Mouse (Mus musculus): ENCODE measurements at regions not wholly inside any gene's neighbourhood (a gene's known extent, or its start where the extent isn't known, plus 50 kb on each side); places are given as distances from the start of the nearest gene placed in this dataset.
A peak's percentile ranks its signal among the peaks of the same experiment; 100 is the strongest.

GRCm38 (mm10) chr6:147755750-147756523, 280.3 kb downstream of the Ccdc91 start:
- no peak for DNase-seq (ENCODE audit: low read depth, low spot score)

- DNase-seq (ENCODE audit: low read depth, low spot score): no peak
Observed at GRCm38 (mm10) chr6:147759485-147759884, 283.9 kb downstream of the Ccdc91 start.

- peak; percentile 63 for DNase-seq (ENCODE audit: low read depth, low spot score)
Observed at GRCm38 (mm10) chr6:147760113-147760512, 284.5 kb downstream of the Ccdc91 start.

GRCm38 (mm10) chr6:147765241-147765640, 281.8 kb upstream of the Far2 start:
- no peak for DNase-seq (ENCODE audit: low read depth, low spot score)

GRCm38 (mm10) chr6:147769180-147769579, 277.9 kb upstream of the Far2 start:
- no peak for DNase-seq (ENCODE audit: low read depth, low spot score)

- DNase-seq (ENCODE audit: low read depth, low spot score): peak; percentile 48
Observed at GRCm38 (mm10) chr6:147770034-147770433, 277.0 kb upstream of the Far2 start.

- peak; percentile 27 for DNase-seq (ENCODE audit: low read depth, low spot score)
Observed at GRCm38 (mm10) chr6:147771411-147771810, 275.6 kb upstream of the Far2 start.

- no peak for DNase-seq (ENCODE audit: low read depth, low spot score)
Observed at GRCm38 (mm10) chr6:147773904-147774303, 273.2 kb upstream of the Far2 start.

- no peak for DNase-seq (ENCODE audit: low read depth, low spot score)
Observed at GRCm38 (mm10) chr6:147774626-147775025, 272.4 kb upstream of the Far2 start.

GRCm38 (mm10) chr6:147779466-147779865, 267.6 kb upstream of the Far2 start:
- DNase-seq (ENCODE audit: low read depth, low spot score): no peak

GRCm38 (mm10) chr6:147784249-147784648, 262.8 kb upstream of the Far2 start:
- no peak for DNase-seq (ENCODE audit: low read depth, low spot score)

GRCm38 (mm10) chr6:147784854-147785253, 262.2 kb upstream of the Far2 start:
- DNase-seq (ENCODE audit: low read depth, low spot score): no peak

GRCm38 (mm10) chr6:147788095-147788494, 259.0 kb upstream of the Far2 start:
- DNase-seq (ENCODE audit: low read depth, low spot score): no peak

GRCm38 (mm10) chr6:147789112-147789511, 257.9 kb upstream of the Far2 start:
- no peak for DNase-seq (ENCODE audit: low read depth, low spot score)

- no peak for DNase-seq (ENCODE audit: low read depth, low spot score)
Observed at GRCm38 (mm10) chr6:147793811-147794210, 253.2 kb upstream of the Far2 start.

GRCm38 (mm10) chr6:147794351-147794750, 252.7 kb upstream of the Far2 start:
- peak; percentile 66 for DNase-seq (ENCODE audit: low read depth, low spot score)

- no peak for DNase-seq (ENCODE audit: low read depth, low spot score)
Observed at GRCm38 (mm10) chr6:147799009-147799727, 247.9 kb upstream of the Far2 start.

- peak; percentile 15 for DNase-seq (ENCODE audit: low read depth, low spot score)
Observed at GRCm38 (mm10) chr6:147799861-147800260, 247.2 kb upstream of the Far2 start.

GRCm38 (mm10) chr6:147800846-147801245, 246.2 kb upstream of the Far2 start:
- DNase-seq (ENCODE audit: low read depth, low spot score): no peak

GRCm38 (mm10) chr6:147803893-147804292, 243.2 kb upstream of the Far2 start:
- no peak for DNase-seq (ENCODE audit: low read depth, low spot score)

GRCm38 (mm10) chr6:147810710-147811109, 236.3 kb upstream of the Far2 start:
- DNase-seq (ENCODE audit: low read depth, low spot score): peak; percentile 82

GRCm38 (mm10) chr6:147816861-147817260, 230.2 kb upstream of the Far2 start:
- no peak for DNase-seq (ENCODE audit: low read depth, low spot score)

GRCm38 (mm10) chr6:147817262-147817661, 229.8 kb upstream of the Far2 start:
- no peak for DNase-seq (ENCODE audit: low read depth, low spot score)

Data from 3T3-L1 (cell line).